Mouse (Mus musculus) inflammation-experienced regulatory T-cells (primary cell): Measurements from ENCODE around the gene Tpte. TPM values are rescaled to one million over a fixed set of nuclear protein-coding genes. Genes with fewer than 3 reads are reported as not detected.

Source experiments
- polyA plus RNA-seq, 2 experiments: library from polyadenylated mRNA; unstranded; fragments of 100-300 nt; shearing (Covaris generic); gene quantifications; one replicate each; pipeline ENCODE4 v1.2.1; 2017

Gene Tpte
- polyA plus RNA-seq = under 1 TPM in 1 of 2 experiments, not detected in 1; 0.18 TPM

DNA sequence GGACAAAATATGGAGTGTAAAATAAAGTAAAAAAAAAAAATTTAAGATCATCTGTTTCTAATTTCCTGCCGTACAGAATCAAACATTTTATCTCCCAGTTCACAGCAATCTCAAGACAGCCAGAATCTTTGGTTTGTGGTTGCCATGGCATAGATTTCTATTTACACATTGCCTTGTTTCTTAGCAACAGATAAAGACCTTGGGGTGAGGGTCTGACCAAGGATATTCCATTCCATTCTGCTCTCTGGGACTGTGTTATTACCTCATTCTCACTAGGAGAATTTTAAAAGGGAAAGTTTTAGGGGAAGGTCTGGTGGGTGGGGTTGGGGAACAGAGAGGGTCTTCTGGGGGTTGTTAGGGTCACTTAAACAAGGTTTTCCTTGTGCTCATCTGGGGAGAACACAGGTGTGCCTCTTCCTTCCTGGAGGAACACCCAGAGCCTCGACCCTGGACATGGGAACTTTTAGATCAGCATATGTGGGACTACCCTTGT, at the start of gene Tpte:
Gene Tpte, plus strand, starts transcription at position 443 of the 493 bp plus-strand sequence.

DNA sequence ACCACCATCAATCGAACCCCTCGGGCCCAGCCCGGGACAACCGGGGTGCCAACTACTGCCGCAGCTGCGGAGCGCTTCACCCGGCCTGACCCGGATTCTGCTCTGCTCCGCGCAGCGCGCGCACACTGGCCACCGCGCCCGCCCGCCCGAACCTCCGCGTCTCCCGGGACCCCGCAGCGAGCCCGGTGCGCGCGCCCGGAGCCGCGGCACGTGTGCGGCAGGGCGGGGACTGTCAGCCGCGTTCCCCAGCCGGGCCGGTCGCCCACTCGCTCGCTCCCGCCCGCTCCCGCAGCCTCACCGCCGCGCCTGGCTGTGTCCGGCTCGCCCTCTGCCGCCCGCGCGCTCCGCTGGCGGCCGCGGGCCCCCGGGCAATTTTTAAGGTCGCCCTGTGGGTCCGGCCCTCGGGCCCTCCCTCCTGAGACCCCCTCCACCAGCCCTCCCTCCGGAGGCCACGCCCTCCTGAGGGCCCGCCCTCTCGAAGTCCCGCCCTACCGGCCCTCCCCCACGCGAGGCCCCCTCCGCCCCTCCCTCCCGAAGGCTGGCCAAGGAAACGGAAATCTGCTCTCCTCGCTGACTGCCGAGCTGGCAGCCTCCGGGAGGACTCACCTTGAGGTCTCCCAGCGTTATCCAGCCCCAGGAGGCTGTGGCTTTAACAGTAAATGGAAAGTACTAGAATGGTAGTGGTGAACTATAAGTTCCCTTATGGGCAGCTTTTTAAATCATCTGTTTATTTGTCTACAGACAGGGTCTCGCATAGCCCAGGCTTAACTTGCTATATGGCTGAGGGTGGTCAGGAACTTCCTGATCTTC, 115.1 kb downstream of the Tpte start, which contains the start of gene Slc25a15:
Gene Slc25a15, minus strand, starts transcription at position 456 of the 810 bp plus-strand sequence.

GRCm38 (mm10) chr8:22411282-22411702, 128.1 kb downstream of the Tpte start, which contains the start of gene Mrps31:
TSS of gene Mrps31 (plus strand) at chr8:22411361.

Other genes starting within 250 kb of the Tpte start
- gene Atp7b, start 223.1 kb upstream of the Tpte start, polyA plus RNA-seq = under 1 TPM; 0.06 to 0.22 TPM
- gene Alg11, start 222.7 kb upstream of the Tpte start, polyA plus RNA-seq = 10 to 100 TPM; 10.3 to 11.7 TPM
- gene Nek5, start 158.4 kb upstream of the Tpte start, polyA plus RNA-seq = under 1 TPM; 0.06 to 0.31 TPM
- 1 to 10 TPM; 3.8 to 7.1 TPM for gene Nek3, start 117.0 kb upstream of the Tpte start, polyA plus RNA-seq
- gene Ckap2, start 97.6 kb upstream of the Tpte start, polyA plus RNA-seq = 1 to 10 TPM; 1.8 to 7.9 TPM
- gene Vps36, start 90.6 kb upstream of the Tpte start, polyA plus RNA-seq = 10 to 100 TPM; 37.0 to 49.8 TPM
- 1 to 10 TPM in 1 of 2 experiments, under 1 TPM in 1; 0.58 to 2.0 TPM for gene Thsd1, start 56.1 kb upstream of the Tpte start, polyA plus RNA-seq
- gene Slc25a15, start 115.2 kb downstream of the Tpte start, polyA plus RNA-seq = 10 to 100 TPM in 1 of 2 experiments, 1 to 10 TPM in 1; 6.3 to 10.8 TPM
- 10 to 100 TPM; 24.6 to 27.6 TPM for gene Mrps31, start 127.9 kb downstream of the Tpte start, polyA plus RNA-seq